Mouse (Mus musculus) thymus, adult 2 months (tissue): ENCODE measurements at regions not wholly inside any gene's neighbourhood (a gene's known extent, or its start where the extent isn't known, plus 50 kb on each side); places are given as distances from the start of the nearest gene placed in this dataset.

Experiments
- DNase-seq: peaks from one replicate; pipeline ENCODE4 v3.0.0; 2021
- H3K27ac ChIP-seq: fragments of 200-500 bp; 2 replicates; pipeline ENCODE4 v1.5.1; 2012; ENCODE audit warnings: low read length, control low read depth; ENCODE audit not compliant: control insufficient read depth, insufficient read depth
- H3K27me3 ChIP-seq: fragments of 200-500 bp; 2 replicates; pipeline ENCODE4 v1.6.1; 2012; ENCODE audit warnings: mild to moderate bottlenecking, low read length, moderate library complexity, mixed read lengths; ENCODE audit not compliant: control insufficient read depth, insufficient read depth
- H3K36me3 ChIP-seq: fragments of 200-500 bp; 2 replicates; pipeline ENCODE4 v1.6.1; 2012; ENCODE audit warnings: mild to moderate bottlenecking, low read length, moderate library complexity; ENCODE audit not compliant: control insufficient read depth, insufficient read depth
- H3K4me1 ChIP-seq: fragments of 200-500 bp; replicated peaks from 2 replicates; pipeline ENCODE4 v1.6.1; 2012; ENCODE audit warnings: low read length; ENCODE audit not compliant: control insufficient read depth, insufficient read depth
- H3K4me3 ChIP-seq: fragments of 200-500 bp; 2 replicates; pipeline ENCODE4 v1.5.1; 2012; ENCODE audit warnings: mild to moderate bottlenecking, low read length, control low read depth, moderate library complexity; ENCODE audit not compliant: control insufficient read depth, insufficient read depth
- CTCF ChIP-seq: fragments of 200-500 bp; IDR thresholded peaks from 2 replicates; pipeline ENCODE4 v1.5.1; 2012; ENCODE audit warnings: mild to moderate bottlenecking, control low read depth, low read length, moderate library complexity, borderline replicate concordance; ENCODE audit not compliant: control insufficient read depth, poor library complexity, insufficient read depth; ENCODE audit errors: extremely low read depth
- POLR2A ChIP-seq: fragments of 200-500 bp; IDR thresholded peaks from 2 replicates; pipeline ENCODE4 v1.6.1; 2012; ENCODE audit warnings: mild to moderate bottlenecking, low read length, control low read depth, moderate library complexity; ENCODE audit not compliant: control insufficient read depth, poor library complexity, insufficient read depth; ENCODE audit errors: extremely low read depth
- WGBS: fragments of 180-500 bp; shearing (Covaris S2); methylation state at CpG from one replicate; pipeline ENCODE4 v1.1.7; 2018; 5-methylcytosine and 5-hydroxymethylcytosine counted together

GRCm38 (mm10) chr19:14853416-14853815, 255.6 kb upstream of the Tle4 start:
- H3K27ac ChIP-seq: no peak overlapping the region
- DNase-seq: no peak
- TF ChIP-seq POLR2A (no peak), CTCF (no peak)
- no peaks in the 10 kb centered on the region for H3K27me3 ChIP-seq
- H3K4me3 ChIP-seq: no peak overlapping the region
- 93% methylated on average over 4 of the region's 4 CpGs for WGBS
- H3K4me1 ChIP-seq: no peaks in the 10 kb centered on the region
- H3K36me3 ChIP-seq: no peaks in the 10 kb centered on the region

DNA sequence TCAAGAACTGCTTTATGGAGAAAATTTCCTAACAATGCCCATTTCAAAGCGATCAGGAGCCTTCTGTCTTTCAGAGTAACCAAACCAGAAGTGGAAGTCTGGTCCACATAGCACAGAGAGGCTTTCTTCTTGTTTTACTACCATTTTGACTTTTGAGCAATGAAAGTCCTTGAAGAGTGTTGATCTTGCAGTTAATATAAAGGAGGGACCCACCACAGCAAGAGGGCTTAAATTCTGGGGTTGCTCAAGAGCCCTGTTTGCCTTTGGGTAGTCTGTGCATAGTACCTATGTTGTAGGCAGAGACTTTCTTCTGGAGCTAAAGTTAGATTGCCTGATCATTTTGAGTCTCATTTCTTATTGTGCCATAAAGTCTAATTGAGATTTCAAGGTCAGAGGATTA, 251.7 kb upstream of the Tle4 start:
- Histone ChIP-seq H3K27ac (no peak overlapping the region), H3K4me3 (no peak overlapping the region), H3K27me3 (no peaks in the 10 kb centered on the region), H3K4me1 (no peaks in the 10 kb centered on the region), H3K36me3 (no peaks in the 10 kb centered on the region)
- DNase-seq: no peak
- TF ChIP-seq POLR2A: no peak
- TF ChIP-seq CTCF: no peak
- WGBS: 84% methylated on average over 1 of the region's 1 CpGs

DNA sequence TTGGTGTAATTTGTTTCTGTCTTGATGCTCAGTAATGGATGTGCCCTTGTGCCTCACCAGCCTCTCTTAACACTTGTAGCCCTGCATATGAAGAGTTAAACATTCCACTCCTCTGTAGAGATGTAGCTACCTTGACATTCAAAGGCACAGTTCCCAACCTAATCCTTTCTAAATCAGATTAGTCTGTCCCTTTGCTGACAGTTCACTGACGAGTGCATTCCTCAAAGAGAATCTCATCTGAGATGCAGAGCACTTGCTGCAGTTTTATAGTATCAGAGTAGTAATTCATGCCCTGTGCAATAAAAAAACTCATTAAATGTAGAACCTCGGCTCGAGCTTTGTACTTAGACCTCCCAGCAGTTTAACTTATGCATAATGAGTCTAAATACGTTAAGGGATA, 249.3 kb upstream of the Tle4 start:
- H3K27ac ChIP-seq: no peak overlapping the region
- H3K27me3 ChIP-seq: no peaks in the 10 kb centered on the region
- H3K4me1 ChIP-seq: no peaks in the 10 kb centered on the region
- no peak for DNase-seq
- H3K36me3 ChIP-seq: no peaks in the 10 kb centered on the region
- no peak for TF ChIP-seq POLR2A
- TF ChIP-seq CTCF: no peak
- no peak overlapping the region for H3K4me3 ChIP-seq
- 86% methylated on average over 4 of the region's 4 CpGs for WGBS

GRCm38 (mm10) chr19:14835629-14836028, 237.8 kb upstream of the Tle4 start:
- Histone ChIP-seq H3K27ac (no peak overlapping the region), H3K36me3 (no peaks in the 10 kb centered on the region), H3K27me3 (no peaks in the 10 kb centered on the region), H3K4me3 (no peak overlapping the region), H3K4me1 (no peaks in the 10 kb centered on the region)
- TF ChIP-seq POLR2A: no peak
- TF ChIP-seq CTCF: no peak
- 93% methylated on average over 8 of the region's 8 CpGs for WGBS
- no peak for DNase-seq

DNA sequence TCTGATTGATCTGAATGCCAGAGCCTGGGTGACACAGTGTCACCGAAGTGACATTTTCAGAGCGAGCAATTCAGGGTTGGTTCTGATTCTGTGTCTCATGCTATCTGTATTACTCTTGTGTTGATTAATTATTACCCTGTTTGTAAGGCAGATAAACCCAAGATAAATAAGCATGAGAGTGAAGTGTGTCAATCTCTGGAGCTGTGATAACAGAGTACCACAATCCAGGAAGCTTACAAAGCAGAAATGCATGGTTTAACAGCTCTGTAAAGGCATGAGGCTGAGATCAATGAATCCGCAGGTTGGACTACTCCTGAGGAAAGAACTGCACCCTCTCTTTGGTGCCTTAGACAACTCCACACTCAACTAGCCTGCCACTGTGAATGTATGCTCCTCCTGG, 218.5 kb upstream of the Tle4 start:
- Histone ChIP-seq H3K4me1 (no peaks in the 10 kb centered on the region), H3K27me3 (no peaks in the 10 kb centered on the region), H3K27ac (no peak overlapping the region), H3K36me3 (no peaks in the 10 kb centered on the region), H3K4me3 (no peak overlapping the region)
- DNase-seq: no peak
- WGBS: 96% methylated on average over 3 of the region's 3 CpGs
- no peak for TF ChIP-seq POLR2A
- TF ChIP-seq CTCF: no peak

DNA sequence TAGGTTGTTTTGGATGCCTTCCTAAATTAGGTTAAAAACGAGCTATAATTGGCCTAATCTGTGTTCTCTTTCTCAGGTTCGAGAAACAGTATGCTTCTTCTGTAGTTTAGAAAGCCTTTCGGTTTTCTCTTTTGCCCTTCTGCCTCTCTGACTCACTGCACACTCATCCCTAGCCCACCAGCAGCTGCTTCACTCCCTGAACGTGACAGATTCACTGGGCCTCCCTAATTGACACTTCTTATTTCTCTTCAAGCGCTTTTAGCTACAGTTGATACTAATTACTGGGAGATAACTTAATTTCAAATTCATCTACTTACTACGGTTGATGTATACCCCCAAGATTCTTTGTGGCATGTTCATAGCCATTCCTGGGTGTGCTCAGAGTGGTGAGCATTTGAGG, 208.9 kb upstream of the Tle4 start:
- H3K36me3 ChIP-seq: no peaks in the 10 kb centered on the region
- H3K4me3 ChIP-seq: no peak overlapping the region
- TF ChIP-seq CTCF (no peak), POLR2A (no peak)
- WGBS: 88% methylated on average over 6 of the region's 6 CpGs
- DNase-seq: no peak
- no peak overlapping the region for H3K27ac ChIP-seq
- no peaks in the 10 kb centered on the region for H3K4me1 ChIP-seq
- no peaks in the 10 kb centered on the region for H3K27me3 ChIP-seq

GRCm38 (mm10) chr19:14802909-14803650, 205.2 kb upstream of the Tle4 start:
- WGBS: 51% methylated on average over 5 of the region's 5 CpGs
- H3K36me3 ChIP-seq: no peaks in the 10 kb centered on the region
- H3K27ac ChIP-seq: no peak overlapping the region
- TF ChIP-seq CTCF (no peak), POLR2A (no peak)
- DNase-seq: no peak
- no peaks in the 10 kb centered on the region for H3K27me3 ChIP-seq
- H3K4me1 ChIP-seq: no peaks in the 10 kb centered on the region
- H3K4me3 ChIP-seq: no peak overlapping the region
